Mouse (Mus musculus) CH12.LX (cell line): ENCODE results near the gene Frem3. TPM values are rescaled to one million over a fixed set of nuclear protein-coding genes. Genes with fewer than 3 reads are reported as not detected.

ENCODE experiments used
- DNase-seq: peaks from one replicate; pipeline ENCODE4 v3.0.0-alpha.2; 2013; ENCODE audit errors: extremely low read depth
- H3K27ac ChIP-seq: 2 replicates; pipeline ENCODE4 v1.5.1; 2012; ENCODE audit warnings: low read depth, mild to moderate bottlenecking, control low read depth, moderate library complexity; ENCODE audit not compliant: insufficient read depth
- H3K27me3 ChIP-seq: replicated peaks from 2 replicates; pipeline ENCODE3; 2012; ENCODE audit warnings: inconsistent platforms
- H3K36me3 ChIP-seq, 2 experiments: replicated peaks in 1 of 2; 2 replicates each; pipeline versions ENCODE3 to v1.6.1; 2012; ENCODE audit warnings: inconsistent platforms in 1 of 2, low read length in 1 of 2, mild to moderate bottlenecking in 1 of 2, mixed read lengths in 1 of 2, moderate library complexity in 1 of 2; ENCODE audit not compliant: control insufficient read depth in 1 of 2, insufficient read depth in 1 of 2
- H3K4me1 ChIP-seq, 2 experiments: 2 replicates each; pipeline ENCODE4 v1.6.1; 2012; ENCODE audit warnings: inconsistent platforms in 1 of 2, moderate library complexity in 1 of 2; ENCODE audit not compliant: insufficient read depth in 2 of 2, control insufficient read depth in 1 of 2
- H3K4me2 ChIP-seq: 2 replicates; pipeline ENCODE4 v1.6.1; 2012; ENCODE audit warnings: low read depth, mild to moderate bottlenecking, control low read depth; ENCODE audit not compliant: poor library complexity, insufficient read depth, severe bottlenecking
- H3K4me3 ChIP-seq, 3 experiments: fragments of 150-350 bp in 1 of 3; sonication (generic) in 1 of 3; replicated peaks in 1 of 3; 2 replicates each; pipeline versions ENCODE3 to v1.5.1; 2011 to 2012; ENCODE audit warnings: low read depth in 2 of 3, low read length in 2 of 3, mild to moderate bottlenecking in 2 of 3, moderate library complexity in 2 of 3, control low read depth in 1 of 3, improper control_type of control experiment in 1 of 3, inconsistent platforms in 1 of 3, mixed read lengths in 1 of 3; ENCODE audit not compliant: poor library complexity in 1 of 3
- H3K79me2 ChIP-seq: replicated peaks from 2 replicates; pipeline ENCODE4 v1.6.1; 2012; ENCODE audit warnings: mild to moderate bottlenecking, moderate library complexity; ENCODE audit not compliant: control insufficient read depth, poor library complexity, insufficient read depth, severe bottlenecking; ENCODE audit errors: extremely low read depth
- H3K9ac ChIP-seq: 2 replicates; pipeline ENCODE4 v1.6.1; 2012; ENCODE audit warnings: low read depth, mild to moderate bottlenecking, control low read depth, moderate library complexity; ENCODE audit not compliant: insufficient read depth
- H3K9me3 ChIP-seq: replicated peaks from 2 replicates; pipeline ENCODE3; 2012; ENCODE audit warnings: low read length, inconsistent platforms, mixed read lengths
- CHD2 ChIP-seq: IDR thresholded peaks from 2 replicates; pipeline ENCODE4 v1.6.1; 2011; ENCODE audit warnings: low read length, improper control_type of control experiment
- CTCF ChIP-seq, 2 experiments: IDR thresholded peaks in 1 of 2; conservative IDR thresholded peaks in 1 of 2; 2 replicates each; pipeline ENCODE4 v1.5.1; 2011 to 2012; ENCODE audit warnings: low read depth in 2 of 2, low read length in 2 of 2, improper control_type of control experiment in 1 of 2, inconsistent platforms in 1 of 2, mild to moderate bottlenecking in 1 of 2, moderate library complexity in 1 of 2
- E2F4 ChIP-seq: IDR thresholded peaks from 2 replicates; pipeline ENCODE4 v1.6.1; 2011; ENCODE audit warnings: low read depth, low read length, improper control_type of control experiment; ENCODE audit not compliant: insufficient replicate concordance
- EP300 ChIP-seq: IDR thresholded peaks from 2 replicates; pipeline ENCODE4 v1.6.1; 2011; ENCODE audit warnings: low read length, improper control_type of control experiment
- ETS1 ChIP-seq: conservative IDR thresholded peaks from 2 replicates; pipeline ENCODE4 v1.6.1; 2012; ENCODE audit warnings: low read depth, mild to moderate bottlenecking, inconsistent platforms, low read length, improper control_type of control experiment, moderate library complexity
- GABPA ChIP-seq: IDR thresholded peaks from 2 replicates; pipeline ENCODE4 v1.6.1; 2012; ENCODE audit warnings: low read depth, low read length, improper control_type of control experiment, inconsistent platforms; ENCODE audit not compliant: insufficient replicate concordance
- IRF4 ChIP-seq: IDR thresholded peaks from 2 replicates; pipeline ENCODE4 v1.6.1; 2014; ENCODE audit warnings: low read depth, mild to moderate bottlenecking, inconsistent platforms, low read length, improper control_type of control experiment
- JUND ChIP-seq: conservative IDR thresholded peaks from 2 replicates; pipeline ENCODE4 v1.6.1; 2011; ENCODE audit warnings: low read depth, low read length, improper control_type of control experiment
- KAT2A ChIP-seq: IDR thresholded peaks from 2 replicates; pipeline ENCODE4 v1.6.1; 2012; ENCODE audit warnings: low read length, improper control_type of control experiment, inconsistent platforms; ENCODE audit not compliant: insufficient replicate concordance
- MAZ ChIP-seq: IDR thresholded peaks from 2 replicates; pipeline ENCODE4 v1.6.1; 2012; ENCODE audit warnings: low read depth, mild to moderate bottlenecking, inconsistent platforms, low read length, improper control_type of control experiment, moderate library complexity
- MXI1 ChIP-seq: IDR thresholded peaks from 2 replicates; pipeline ENCODE4 v1.6.1; 2011; ENCODE audit warnings: mild to moderate bottlenecking, low read depth, low read length, improper control_type of control experiment
- NELFE ChIP-seq: IDR thresholded peaks from 2 replicates; pipeline ENCODE4 v1.6.1; 2011; ENCODE audit warnings: low read depth, low read length, improper control_type of control experiment
- NRF1 ChIP-seq: IDR thresholded peaks from 2 replicates; pipeline ENCODE4 v1.6.1; 2014; ENCODE audit warnings: low read depth, mild to moderate bottlenecking, inconsistent platforms, low read length, improper control_type of control experiment, moderate library complexity
- POLR2AphosphoS2 ChIP-seq: IDR thresholded peaks from 2 replicates; pipeline ENCODE4 v1.6.1; 2011; ENCODE audit warnings: low read depth, low read length, improper control_type of control experiment
- RAD21 ChIP-seq: IDR thresholded peaks from 2 replicates; pipeline ENCODE4 v1.6.1; 2011; ENCODE audit warnings: low read depth, mild to moderate bottlenecking, low read length, improper control_type of control experiment, moderate library complexity
- RCOR1 ChIP-seq: conservative IDR thresholded peaks from 2 replicates; pipeline ENCODE4 v1.6.1; 2012; ENCODE audit warnings: low read depth, mild to moderate bottlenecking, inconsistent platforms, low read length, improper control_type of control experiment
- SMC3 ChIP-seq: IDR thresholded peaks from 2 replicates; pipeline ENCODE4 v1.6.1; 2011; ENCODE audit warnings: low read depth, low read length, improper control_type of control experiment
- TBP ChIP-seq: conservative IDR thresholded peaks from 2 replicates; pipeline ENCODE4 v1.6.1; 2011; ENCODE audit warnings: low read depth, low read length, improper control_type of control experiment
- UBTF ChIP-seq: IDR thresholded peaks from 2 replicates; pipeline ENCODE4 v1.6.1; 2012; ENCODE audit warnings: low read depth, mild to moderate bottlenecking, inconsistent platforms, low read length, improper control_type of control experiment, moderate library complexity
- ZKSCAN1 ChIP-seq: IDR thresholded peaks from 2 replicates; pipeline ENCODE4 v1.6.1; 2012; ENCODE audit warnings: low read depth, inconsistent platforms, low read length, improper control_type of control experiment, borderline replicate concordance
- ZNF384 ChIP-seq: IDR thresholded peaks from 2 replicates; pipeline ENCODE4 v1.6.1; 2012; ENCODE audit warnings: low read depth, low read length, improper control_type of control experiment, inconsistent platforms
- dilution Hi-C: fragments of 300-500 bp; cut with MboI; formaldehyde crosslinking; loops from 2 replicates; pipeline ENCODE4 v1.14.3; 2020; ENCODE audit warnings: low sequenced_read_pairs; ENCODE audit not compliant: extremely low pct_unique_long_range_greater_than_20kb, extremely low pct_ligation_motif_present
- in situ Hi-C: fragments of 300-500 bp; cut with MboI; formaldehyde crosslinking; loops from 3 replicates; pipeline ENCODE4 v1.14.3; 2019; ENCODE audit warnings: low sequenced_read_pairs, low pct_ligation_motif_present, low pct_unique_long_range_greater_than_20kb, mixed read lengths
- polyA plus RNA-seq: library from polyadenylated mRNA; unstranded; fragments of >175 nt; gene quantifications from 2 replicates; pipeline ENCODE4 v1.2.1, GENCODE M21; 2012; ENCODE audit warnings: low read depth; ENCODE audit not compliant: insufficient read length
- total RNA-seq, 2 experiments: library from RNA; depleted of rRNA; stranded (reverse); fragments of 300-350 nt in 1 of 2; fragments of >200 nt in 1 of 2; gene quantifications; 2 replicates each; pipeline ENCODE4 v1.2.3; 2012 to 2014

The Frem3 gene
- total and polyA plus RNA-seq, 3 experiments = not detected

DNA sequence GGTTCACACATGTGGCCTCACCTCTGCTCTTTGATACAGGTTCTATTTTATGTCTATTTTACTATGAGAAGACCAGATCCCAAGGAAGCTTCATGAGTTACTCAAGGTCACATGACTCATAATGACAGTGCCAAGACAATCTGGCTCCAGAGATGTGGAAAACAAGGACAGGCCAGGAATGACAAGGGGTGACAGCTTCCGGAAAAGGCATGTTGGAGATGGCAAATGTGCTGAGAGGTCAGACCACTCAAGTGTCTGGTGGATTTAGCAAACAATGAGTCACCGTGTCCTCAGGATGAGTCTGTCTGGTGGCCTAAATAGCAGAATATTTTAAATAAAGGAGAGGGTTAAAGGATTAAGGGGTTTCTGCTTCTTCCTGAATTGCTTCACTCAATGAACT is 33.8 kb upstream of the Frem3 start:
- dilution Hi-C loops = no loop called here

DNA sequence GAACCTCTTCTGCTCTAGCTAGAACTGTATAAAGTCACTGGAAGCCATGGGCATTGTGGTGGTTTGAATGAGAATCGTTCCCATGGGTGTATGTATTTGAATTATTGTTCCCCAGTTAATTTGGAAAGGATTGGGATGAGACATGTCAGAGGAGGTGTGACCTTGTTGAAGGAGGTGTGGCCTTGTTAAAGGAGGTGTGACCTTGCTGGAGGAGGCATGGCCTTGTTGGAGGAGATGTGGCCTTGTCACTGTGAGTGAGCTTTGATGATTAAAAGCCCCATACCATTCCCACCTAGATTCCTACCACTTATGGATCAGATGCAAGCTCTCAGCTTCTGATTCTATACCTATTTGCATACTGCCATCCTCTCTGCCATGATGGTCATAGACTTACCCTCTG is 31.8 kb upstream of the Frem3 start:
- dilution Hi-C loops (no loop called here), in situ Hi-C loops (no loop called here)
- H3K4me2 ChIP-seq = no peak overlapping the region
- H3K4me3 ChIP-seq = no peak overlapping the region
- no peaks in the 10 kb centered on the region for H3K9me3 ChIP-seq
- H3K79me2 ChIP-seq = no peaks in the 10 kb centered on the region
- no peak overlapping the region for H3K27ac ChIP-seq
- H3K36me3 ChIP-seq = no peaks in the 10 kb centered on the region
- no peak for TF ChIP-seq ETS1
- no peak for TF ChIP-seq KAT2A
- no peak for TF ChIP-seq MAZ
- no peak for TF ChIP-seq JUND
- no peak for TF ChIP-seq IRF4
- no peak for TF ChIP-seq ZNF384
- no peak for TF ChIP-seq NRF1
- no peak for TF ChIP-seq UBTF
- no peak for TF ChIP-seq CTCF (conservative IDR thresholded peaks at IDR 0.05 in 1 of 2, IDR thresholded peaks at IDR 0.05 in 1 of 2; ENCODE audit: low read depth in 2 of 2, low read length in 2 of 2)
- TF ChIP-seq GABPA = no peak
- TF ChIP-seq MXI1 = no peak
- no peak for TF ChIP-seq E2F4
- H3K4me1 ChIP-seq = peaks cover 0 to 4% of the 10 kb centered on the region in 2 experiments; a peak in 1 of 4 replicates
- no peak overlapping the region for H3K9ac ChIP-seq
- no peak for DNase-seq
- no peaks in the 10 kb centered on the region for H3K27me3 ChIP-seq

More for the DNA sequence above, 33.8 kb upstream of the Frem3 start:
- no peak overlapping the region for H3K9ac ChIP-seq
- no peak overlapping the region for H3K4me3 ChIP-seq
- TF ChIP-seq ZKSCAN1 = no peak
- TF ChIP-seq EP300 = no peak
- no peaks in the 10 kb centered on the region for H3K79me2 ChIP-seq
- H3K27me3 ChIP-seq = no peaks in the 10 kb centered on the region
- no peak overlapping the region for H3K27ac ChIP-seq
- H3K9me3 ChIP-seq = no peaks in the 10 kb centered on the region
- peaks cover 0 to 4% of the 10 kb centered on the region in 2 experiments; a peak in 1 of 4 replicates for H3K4me1 ChIP-seq
- no peak for DNase-seq
- in situ Hi-C loops = no loop called here
- no peaks in the 10 kb centered on the region for H3K36me3 ChIP-seq
- no peak overlapping the region for H3K4me2 ChIP-seq

DNA sequence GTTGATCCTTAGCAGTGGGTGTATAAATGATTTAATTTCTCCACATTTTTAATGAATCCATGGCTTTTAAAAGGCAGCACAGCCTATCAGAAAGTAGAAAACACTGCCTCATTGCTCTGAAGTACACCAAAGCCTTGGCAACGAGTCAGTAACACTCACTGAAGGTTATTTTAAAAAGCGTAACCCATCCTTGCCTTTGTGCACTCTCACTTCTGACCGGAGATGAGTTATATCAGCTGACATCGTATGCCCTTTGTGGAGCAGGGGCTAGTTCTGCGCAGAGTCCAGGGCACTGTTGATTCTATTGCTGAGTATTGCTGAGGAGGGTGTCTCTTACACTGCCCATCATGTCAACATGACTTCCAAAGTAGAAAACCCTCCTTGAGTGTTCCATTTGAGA is 18.3 kb upstream of the Frem3 start:
- dilution Hi-C loops = no loop called here
- DNase-seq = no peak
- Histone ChIP-seq H3K4me2 (no peak overlapping the region), H3K9ac (no peak overlapping the region), H3K36me3 (no peaks in the 10 kb centered on the region), H3K27me3 (no peaks in the 10 kb centered on the region), H3K9me3 (no peaks in the 10 kb centered on the region), H3K4me1 (peaks cover 0 to 6% of the 10 kb centered on the region in 2 experiments; a peak in 1 of 4 replicates), H3K27ac (no peak overlapping the region), H3K79me2 (no peaks in the 10 kb centered on the region), H3K4me3 (no peak overlapping the region)
- TF ChIP-seq RCOR1 (no peak), CTCF (conservative IDR thresholded peaks at IDR 0.05 in 1 of 2, IDR thresholded peaks at IDR 0.05 in 1 of 2; ENCODE audit: low read depth in 2 of 2, low read length in 2 of 2) (no peak), TBP (no peak), CHD2 (no peak), KAT2A (no peak), EP300 (no peak), MXI1 (no peak), ZNF384 (no peak), NELFE (no peak), RAD21 (no peak), POLR2AphosphoS2 (no peak), SMC3 (no peak), ETS1 (no peak)
- in situ Hi-C loops = no loop called here
